Mouse (Mus musculus): ENCODE measurements around the gene Mccc1.

Mccc1 gene

DNA sequence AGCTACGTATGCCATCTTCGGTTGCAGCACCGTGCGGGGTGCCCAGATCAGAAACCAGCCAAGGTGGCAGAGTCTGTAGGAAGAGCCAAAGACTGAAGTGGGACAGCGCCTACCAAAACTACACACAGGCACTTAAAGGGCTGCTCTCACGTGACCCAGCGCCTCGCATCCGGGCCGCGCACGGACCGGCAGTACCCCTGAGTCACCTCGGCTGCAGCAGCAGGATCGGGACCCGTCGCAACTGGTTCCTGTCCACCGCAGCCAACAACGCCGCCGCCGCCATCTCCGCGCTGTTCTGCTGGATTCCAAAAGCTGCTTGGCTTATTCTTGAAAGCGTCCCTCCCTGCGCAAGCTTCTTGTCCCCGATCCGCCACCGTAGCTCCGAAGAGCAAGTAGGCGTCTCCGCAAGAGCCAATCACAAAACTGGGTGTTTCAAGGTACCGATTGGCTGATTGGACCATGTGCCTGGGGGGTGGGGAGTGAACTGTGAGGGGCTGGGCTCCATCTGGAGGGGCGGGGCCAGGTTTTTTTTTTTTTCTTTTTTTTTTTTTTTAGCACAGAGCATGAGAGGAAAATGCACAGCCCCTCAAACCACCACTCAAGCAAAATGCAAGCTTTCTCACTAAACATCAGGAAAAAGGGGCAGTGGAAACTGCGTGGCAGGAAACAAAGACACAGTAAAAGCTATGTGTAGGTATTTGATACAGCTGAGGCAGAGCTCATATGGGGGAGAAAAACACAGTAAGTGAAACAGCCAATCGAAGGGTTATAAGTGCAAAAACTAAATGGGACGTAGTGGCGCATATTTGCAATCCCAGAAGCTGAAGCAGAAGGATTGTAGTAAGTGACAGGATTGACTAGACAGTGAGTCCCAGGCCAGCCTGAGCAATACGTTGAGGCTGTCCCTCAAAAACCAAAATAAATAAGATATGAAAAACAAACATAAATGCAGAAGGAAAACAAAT, at the start of gene Mccc1:
Gene Mccc1 (minus strand): TSS at position 404 of the 965 bp plus-strand sequence.
- peak; percentile 97 for DNase-seq (ENCODE audit: low spot score)

DNA sequence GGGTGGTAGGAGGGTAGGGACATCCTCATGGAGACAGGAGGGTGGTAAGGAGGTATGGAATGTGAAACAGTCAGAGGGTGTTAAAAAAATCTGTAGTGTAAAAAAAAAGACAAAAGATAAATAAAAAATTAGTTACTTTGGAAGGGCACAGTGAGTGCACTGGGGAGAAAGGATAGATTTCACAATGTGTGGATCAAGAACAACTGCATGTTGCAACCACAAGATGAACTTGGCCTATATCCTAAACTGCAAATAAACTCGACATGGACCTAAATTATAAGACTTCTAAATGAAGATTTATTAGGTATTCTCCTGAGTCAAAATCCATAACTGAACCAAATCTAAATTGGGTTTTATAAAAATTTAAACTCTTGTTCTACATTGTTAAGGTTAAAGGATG, 48.6 kb upstream of the Mccc1 start:
- DNase-seq (ENCODE audit: low spot score): no peak

DNA sequence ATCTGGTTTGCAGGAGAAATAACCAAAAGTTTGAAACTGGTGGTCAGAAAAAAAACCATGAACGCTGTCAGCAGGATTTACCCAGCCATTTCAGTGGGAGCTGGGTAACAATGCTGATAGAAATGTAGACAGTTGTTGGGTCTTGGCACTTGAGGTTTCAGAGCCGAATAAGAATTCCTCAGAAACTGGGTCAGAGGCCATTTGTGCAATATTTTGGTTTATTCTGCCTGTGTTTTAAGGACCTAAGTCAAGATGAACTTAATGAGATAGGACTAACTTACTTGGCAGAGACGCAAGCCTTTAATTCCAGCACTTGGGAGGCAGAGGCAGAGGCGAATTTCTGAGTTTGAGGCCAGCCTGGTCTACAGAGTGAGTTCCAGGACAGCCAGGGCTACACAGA, 44.6 kb upstream of the Mccc1 start:
- DNase-seq (ENCODE audit: low spot score): no peak

DNA sequence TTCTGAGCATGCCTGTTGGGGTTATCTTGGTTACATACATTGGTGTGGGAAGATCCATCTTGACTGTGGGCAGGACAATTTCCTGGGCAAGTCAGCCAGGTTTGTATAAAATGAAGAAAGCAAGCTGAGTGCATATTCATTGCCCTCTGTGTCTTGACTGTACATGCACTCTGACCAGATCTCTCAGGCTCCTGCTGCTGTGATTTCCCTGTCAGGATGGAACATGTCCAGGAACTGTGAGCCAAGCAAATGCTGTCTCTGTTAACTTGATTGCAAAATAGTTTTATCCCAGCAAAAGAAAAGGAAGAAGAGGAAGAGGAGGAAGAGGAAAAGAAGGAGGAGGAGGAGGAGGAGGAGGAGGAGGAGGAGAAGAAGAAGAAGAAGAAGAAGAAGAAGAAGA, 44.0 kb upstream of the Mccc1 start:
- no peak for DNase-seq (ENCODE audit: low spot score)

DNA sequence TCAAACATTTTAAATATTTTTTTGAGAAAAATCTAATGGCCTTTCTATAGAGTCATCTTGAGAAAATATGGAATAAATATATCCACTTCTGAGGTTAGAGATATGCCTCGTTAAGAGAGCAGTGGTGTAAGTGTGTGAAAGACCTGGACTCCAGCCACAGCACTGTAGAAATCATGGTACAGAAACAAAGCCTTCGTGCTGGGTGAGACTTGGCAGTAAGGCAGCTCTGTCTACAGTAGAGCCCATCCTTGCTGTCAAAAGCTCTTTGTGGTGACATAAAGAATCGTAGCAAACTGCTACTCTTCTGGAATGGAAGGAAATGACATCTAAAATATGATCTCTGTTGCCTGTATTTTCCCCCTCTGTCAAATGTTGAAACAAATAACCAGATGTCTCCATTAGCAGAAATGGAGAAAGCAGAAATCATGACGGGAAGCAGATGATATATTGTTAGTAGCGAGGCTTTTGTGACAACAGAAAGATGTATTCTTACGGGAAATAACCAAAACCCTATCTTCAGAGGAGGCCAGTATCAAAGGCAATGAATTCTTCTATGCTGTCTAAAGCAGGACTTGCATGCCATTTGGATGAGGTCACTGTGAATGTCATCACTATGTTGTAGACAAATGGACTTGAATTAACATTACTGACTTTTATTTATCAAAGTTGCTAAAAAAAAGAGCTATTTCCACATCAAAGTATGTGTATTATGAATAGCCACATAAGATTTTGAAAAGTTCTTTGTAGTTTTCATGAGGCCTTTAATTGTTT, 31.4 kb upstream of the Mccc1 start:
- DNase-seq (ENCODE audit: low spot score): no peak

DNA sequence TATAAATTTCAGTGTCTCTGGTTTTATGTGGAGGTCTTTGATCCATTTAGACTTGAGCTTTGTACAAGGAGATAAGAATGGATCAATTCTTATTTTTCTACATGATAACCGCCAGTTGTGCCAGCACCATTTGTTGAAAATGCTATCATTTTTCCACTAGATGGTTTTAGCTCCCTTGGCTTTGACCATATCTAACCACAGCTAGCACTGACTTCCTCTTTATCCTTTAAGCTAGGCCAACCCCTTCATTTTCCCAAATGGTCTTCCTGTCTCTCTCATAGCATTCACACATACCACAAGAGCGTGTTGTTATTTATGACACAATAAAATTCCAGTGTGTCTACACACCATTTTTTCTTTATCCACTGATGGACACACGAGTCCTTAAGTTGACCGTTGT, 29.5 kb upstream of the Mccc1 start:
- DNase-seq (ENCODE audit: low spot score): no peak

DNA sequence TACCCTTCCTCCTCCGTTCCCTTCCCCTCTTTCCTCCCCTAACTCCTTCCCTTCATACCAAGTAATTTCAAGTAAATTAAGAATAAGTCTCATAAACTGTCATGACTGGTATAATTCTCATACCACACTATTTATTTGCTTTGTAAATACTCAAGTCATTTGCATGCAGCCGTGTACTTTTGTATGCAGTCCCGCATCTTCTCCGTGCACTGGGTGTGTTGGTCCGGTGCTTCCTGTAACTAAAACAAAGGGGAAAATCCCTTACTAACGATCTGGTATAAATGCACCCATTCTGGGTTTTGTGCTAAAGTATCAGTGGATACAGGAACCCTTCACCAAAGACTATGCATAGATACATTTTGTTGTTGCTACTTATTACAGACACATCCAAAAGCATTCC, 25.3 kb upstream of the Mccc1 start:
- no peak for DNase-seq (ENCODE audit: low spot score)

DNA sequence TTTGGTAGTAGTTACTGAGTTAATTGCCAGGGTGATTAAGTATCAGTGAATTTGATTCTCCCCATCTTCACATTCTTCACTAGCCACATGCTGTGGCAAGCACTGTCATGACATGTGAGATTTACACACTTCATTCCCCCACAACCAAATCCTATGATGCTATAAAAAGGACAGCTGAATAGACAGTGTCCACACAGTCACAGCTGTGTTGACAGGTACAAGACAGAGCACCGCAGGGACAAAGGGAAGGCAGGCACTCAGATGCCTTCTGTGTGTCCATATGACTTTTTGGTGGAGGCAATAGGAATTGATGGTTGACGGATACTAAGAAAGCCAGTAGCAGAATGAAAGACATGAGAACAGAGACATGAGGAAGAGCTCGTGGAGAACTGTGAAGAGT, 10.8 kb upstream of the Mccc1 start:
- DNase-seq (ENCODE audit: low spot score): no peak

DNA sequence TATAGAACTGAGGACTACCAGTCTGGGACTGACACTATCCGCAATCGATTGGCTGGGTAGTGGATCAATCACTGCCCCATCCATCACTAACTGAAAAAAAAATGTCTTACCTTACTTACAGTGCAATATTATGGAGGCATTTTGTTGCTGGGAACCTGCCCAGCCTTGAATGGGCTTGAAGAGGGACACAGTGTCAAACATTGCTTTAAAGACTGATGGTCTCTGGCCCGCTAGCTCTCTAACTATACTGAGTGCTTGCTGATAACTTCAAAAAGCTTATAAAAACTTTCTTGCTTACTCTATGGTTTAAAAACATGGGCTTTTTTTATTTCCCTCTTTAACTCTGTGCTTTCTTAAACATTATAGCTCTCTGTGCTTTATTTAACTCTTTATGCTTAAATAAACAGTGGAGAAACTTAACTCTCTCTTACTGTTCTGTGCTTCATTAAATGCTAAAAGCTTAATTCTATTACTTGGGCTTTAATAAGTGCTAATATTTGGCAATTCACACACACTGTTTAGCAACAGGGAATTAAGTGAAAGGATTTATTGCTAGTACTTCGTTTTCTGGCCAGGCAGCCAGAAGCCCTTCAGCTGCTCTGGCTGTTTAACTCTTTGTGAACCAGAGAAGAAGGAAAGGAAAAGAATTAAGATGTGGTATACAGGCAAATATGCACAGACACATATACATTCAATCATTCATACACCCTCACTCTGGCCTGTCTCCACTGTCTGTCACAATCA, 8.1 kb upstream of the Mccc1 start:
- no peak for DNase-seq (ENCODE audit: low spot score)

DNA sequence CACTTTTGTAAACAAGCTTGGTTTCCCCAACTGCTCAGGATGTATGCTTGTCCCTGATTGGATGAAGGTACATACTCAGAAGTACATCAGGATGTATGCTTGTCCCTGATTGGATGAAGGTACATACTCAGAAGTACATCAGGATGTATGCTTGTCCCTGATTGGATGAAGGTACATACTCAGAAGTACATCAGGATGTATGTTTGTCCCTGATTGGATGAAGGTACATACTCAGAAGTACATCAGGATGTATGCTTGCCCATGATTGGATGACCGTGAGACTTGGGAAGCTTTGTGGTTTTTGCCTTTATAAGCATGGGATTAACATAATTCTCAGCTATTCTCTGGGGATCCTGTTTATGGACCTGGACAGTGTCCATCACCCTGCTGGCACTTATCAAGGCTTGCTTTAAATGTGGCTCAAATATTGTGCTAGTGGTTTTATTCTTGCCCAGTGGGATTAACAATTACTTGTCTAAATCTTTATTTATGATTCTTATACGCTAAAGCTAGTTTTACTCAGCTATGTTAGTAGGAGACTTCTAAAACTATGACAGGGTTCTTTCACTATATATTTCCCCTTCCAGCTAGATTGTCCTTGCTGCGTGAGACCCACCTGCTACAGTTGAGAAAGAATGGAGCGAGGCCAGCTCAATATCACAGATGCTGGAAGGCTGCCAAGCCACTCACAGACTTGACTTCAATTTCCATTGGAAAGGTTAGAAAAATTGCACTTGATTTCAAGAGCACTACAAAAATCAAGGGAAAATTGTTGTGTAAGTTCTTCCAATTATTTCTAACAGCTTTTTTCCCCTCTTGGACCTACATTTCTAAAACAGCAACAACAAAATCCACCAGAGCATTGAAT, 3.8 kb upstream of the Mccc1 start:
- no peak for DNase-seq (ENCODE audit: low spot score)

DNA sequence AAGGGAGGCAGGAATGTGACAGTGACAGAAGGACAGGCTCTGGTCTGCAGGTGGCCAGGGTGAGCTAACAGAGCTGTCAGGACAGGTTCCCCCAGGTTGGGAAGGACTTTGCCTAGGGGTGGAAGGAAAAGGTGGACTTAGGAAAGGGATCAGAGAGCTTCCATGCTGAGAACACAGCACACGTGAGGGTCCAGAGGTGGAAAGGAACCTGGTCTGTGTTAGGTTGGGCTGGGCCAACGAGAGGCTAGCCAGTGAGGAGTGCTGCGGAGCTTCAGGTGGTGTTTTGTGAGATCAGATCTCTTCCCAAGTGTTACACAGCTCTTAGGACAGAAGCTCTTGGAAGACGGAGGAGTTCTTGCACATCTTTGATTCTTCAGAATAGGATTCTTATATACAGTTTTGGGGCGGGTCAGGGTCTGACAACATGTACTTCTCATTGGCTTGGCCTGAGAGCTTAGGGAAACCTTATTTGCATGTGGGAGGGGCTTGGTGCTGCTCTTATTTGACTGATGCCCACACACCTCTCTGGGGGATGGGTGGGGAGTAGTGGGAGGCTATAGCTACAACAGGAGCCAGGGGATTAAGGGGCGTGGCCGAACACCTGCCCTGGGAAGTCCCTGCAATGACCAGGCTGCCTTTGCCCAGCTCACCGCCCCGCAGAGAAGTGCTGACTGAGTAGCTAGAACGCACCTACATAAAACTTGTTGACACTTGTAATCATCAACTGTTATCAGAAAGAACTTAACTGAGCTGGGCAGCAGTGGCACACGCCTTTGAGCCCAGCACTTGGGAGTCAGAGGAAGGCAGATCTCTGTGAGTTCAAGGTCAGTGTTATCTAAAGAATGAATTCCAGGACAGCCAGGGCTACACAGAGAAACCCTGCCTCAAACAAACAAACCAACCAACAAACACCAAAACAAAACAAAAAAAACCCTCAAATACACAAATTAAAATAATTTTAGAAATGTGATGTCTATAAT, 5.6 kb downstream of the Mccc1 start:
- DNase-seq (ENCODE audit: low spot score): no peak

DNA sequence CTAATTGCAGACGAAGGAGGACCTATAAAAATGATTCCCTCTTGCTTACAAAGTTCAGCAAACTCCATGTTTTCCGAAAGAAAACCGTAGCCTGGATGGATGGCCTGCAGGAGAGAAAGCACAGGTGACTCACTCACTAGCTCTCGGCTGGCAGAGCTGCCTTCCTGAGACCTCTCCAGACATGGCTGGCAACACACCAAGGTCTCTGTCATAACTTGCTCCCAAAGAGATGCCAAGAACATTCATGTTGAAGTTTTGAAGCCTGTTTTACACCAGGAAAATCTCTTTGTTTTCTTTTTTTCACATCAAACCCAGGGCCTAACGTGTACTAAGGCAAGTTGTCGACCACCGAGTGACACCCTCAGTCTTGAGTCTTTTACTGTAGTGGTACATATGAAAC, 9.8 kb downstream of the Mccc1 start:
- DNase-seq (ENCODE audit: low spot score): no peak

DNA sequence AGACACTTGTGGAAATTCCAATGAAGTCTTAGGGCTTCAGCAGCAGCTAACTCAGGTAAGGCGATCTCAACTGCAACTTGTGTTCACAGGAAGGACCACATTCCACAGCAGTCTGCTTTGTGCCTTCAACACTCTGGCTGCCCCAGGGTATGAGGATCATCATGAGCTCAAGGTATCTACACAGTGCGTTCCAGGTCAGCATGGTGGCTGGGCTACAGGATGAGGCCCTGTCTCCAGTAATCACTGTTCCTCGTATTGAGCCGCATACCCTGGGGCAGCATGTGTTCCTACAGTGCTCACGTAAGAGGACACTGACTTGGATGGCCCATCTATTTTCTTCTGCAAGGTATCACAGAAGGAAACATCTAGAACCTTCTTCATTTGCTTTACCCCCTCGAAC, 12.4 kb downstream of the Mccc1 start:
- DNase-seq (ENCODE audit: low spot score): no peak

DNA sequence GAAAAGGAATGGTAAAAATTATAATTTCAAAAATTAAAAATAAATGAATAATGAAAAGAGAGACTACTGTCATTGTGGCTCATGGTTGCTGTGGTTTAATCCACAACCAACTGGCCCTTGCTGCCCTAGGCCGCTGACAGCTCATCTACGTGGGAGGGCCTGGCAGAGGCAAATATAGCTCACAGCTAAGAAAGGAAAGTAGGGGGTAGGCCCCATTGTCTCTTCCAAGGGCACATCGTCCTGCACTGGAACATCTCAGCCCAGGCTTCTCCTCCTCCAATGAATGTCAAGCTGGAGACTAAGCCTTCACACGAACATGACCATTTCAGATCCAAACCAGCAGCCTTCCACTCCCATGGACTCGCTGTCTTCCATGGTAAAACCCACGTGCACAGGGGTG, 14.2 kb downstream of the Mccc1 start:
- DNase-seq (ENCODE audit: low spot score): no peak

DNA sequence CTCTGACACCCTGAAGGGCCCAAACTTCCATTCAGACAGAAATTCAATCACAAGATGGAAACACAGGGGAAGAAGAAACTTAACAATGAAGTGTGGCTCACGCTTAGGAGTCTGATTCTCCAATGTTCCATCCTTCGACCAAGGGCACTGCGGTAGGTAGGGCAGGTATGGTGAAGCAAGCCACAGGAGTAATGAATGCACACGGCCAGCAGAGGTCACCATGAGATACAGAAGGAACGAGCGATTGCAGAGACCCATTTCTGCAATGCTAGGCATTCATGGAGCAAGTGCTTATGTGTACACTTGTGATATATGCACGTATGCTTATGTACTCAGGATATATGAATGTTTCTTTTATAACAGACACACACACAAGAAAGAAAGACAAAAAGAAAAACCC, 26.9 kb downstream of the Mccc1 start:
- DNase-seq (ENCODE audit: low spot score): peak; percentile 55

DNA sequence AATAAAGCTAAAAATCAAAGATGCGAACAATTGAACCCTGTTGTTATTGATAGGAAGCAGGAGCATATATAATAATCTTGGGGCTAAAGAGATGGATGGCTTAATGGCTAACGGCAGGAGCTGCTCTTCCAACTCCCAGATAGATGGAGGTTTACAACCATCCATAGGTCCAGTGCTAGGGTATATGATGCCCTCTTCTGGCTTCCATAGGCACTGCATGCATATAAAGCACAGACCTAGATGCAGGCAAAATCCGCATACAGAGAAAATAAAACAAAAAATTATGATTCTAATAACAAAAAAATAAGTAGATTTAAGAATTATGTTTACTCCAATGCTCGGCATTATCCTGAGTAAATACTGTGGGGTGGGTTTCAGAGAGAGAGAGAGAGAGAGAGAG, 27.5 kb downstream of the Mccc1 start:
- DNase-seq (ENCODE audit: low spot score): peak; percentile 58

DNA sequence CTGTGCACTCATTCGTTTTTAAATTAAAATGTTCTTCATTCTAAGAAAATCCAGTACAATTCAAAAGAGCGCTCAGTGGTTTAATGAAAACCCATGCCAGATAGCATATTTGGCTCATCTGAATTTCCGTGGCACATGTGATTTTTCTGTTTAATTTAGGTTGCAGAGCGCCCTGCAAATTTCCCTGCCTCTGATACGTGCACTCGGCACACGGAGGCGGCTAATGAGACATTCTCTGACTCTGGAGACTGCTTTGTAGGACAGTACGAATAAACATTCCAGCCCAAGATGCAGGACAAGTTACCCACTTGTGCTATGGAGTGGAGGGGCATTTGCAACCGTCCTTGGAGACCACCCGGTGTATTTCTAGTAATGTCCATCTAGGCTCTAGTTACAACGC, 29.3 kb downstream of the Mccc1 start:
- DNase-seq (ENCODE audit: low spot score): no peak

DNA sequence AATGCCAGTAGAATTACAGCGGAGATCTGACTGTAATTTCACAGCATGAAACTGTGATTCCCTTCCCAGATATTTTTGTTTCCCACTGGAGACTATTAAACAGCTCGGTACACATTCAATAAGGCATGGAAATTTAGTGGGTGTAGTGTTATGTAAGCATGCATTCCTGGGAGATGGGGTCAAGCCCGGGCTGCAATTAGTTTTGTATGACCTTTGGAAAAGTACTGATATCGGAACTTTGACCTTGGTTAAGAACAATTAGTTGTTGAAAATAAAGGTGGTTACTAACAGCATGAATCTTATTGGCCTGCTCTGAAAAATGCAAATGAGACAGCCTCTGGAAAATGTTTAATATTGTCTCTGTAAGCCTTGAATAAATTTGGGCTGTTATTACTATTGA, 30.0 kb downstream of the Mccc1 start:
- DNase-seq (ENCODE audit: low spot score): no peak

DNA sequence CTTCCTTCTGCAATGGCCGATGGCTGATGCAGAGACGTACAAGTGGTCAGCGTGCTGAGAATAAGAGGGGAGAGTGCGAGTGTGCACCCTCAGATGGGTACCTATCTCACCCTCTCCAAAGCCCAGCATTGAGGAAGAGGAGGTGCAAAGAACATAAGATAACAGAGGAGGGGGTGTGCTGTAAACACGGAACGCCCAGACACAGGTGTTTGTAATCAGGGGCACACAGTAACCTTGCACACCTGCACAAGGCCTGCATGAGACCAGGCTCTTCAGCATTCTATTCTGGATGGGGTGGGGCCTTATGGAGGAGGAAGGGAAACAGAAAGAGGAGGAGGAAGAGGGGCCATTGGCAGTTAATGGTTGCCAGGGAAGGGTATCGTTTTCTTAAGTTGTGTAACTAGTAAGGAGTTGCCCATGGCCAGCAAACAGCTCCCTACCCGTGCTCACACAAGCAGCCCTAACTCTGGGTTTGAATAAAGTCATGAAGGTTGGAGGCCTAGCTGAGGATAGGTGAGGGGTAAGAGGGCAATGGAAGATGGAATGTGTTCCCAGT, 33.0 kb downstream of the Mccc1 start:
- no peak for DNase-seq (ENCODE audit: low spot score)

DNA sequence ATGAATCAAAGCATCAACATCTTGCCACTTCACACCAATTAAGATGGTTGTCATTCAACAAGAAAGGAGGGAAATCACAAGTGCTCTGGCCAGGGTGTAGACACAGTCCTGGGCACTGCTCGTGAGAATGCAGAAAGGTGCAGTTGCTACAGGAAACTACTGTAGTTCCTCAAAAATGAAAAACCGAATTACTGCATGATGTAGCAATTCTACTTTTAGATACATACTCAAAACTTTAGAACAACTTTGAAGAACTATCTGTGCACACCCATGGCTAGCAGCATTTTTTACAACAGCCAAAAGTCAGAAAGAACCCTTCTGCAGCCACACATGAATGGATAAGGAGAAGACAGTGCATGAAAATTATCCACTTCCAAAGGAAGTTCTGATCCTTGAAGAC, 34.0 kb downstream of the Mccc1 start:
- no peak for DNase-seq (ENCODE audit: low spot score)
